Mouse (Mus musculus): ENCODE data around the gene Hspa1b. TPM values are rescaled to one million over a fixed set of nuclear protein-coding genes. Genes with fewer than 3 reads are reported as not detected.
A peak's percentile ranks its signal among the peaks of the same experiment; 100 is the strongest.

Hspa1b gene
- total and polyA plus RNA-seq, 3 experiments = 2.9 to 11.2 (median 6.3) TPM

GRCm38 (mm10) chr17:34947606-34948005 is 11.4 kb downstream of the Hspa1b start:
- Histone ChIP-seq H3K4me3 (no peak overlapping the region), H3K79me2 (replicated peaks; ENCODE audit: control insufficient read depth, insufficient read depth, low read length) (no peaks in the 10 kb centered on the region), H3K9ac (ENCODE audit: low read depth, low read length) (no peak overlapping the region), H3K27ac (no peak overlapping the region), H3K4me1 (ENCODE audit: control insufficient read depth, insufficient read depth, low read length) (no peaks in the 10 kb centered on the region; the same call in 1 of the 2 replicates), H3K36me3 (ENCODE audit: control insufficient read depth, insufficient read depth, low read length) (no peaks in the 10 kb centered on the region), H3K27me3 (ENCODE audit: control insufficient read depth, insufficient read depth, low read length) (no peaks in the 10 kb centered on the region)
- 20% methylated on average over 8 of the region's 8 CpGs for WGBS
- DNase-seq = no peak
- intact Hi-C loops (cut with DNase I) = no loop called here
- TF ChIP-seq EP300 (IDR thresholded peaks at IDR 0.05; ENCODE audit: insufficient read depth, low read depth, low read length) = no peak
- TF ChIP-seq POLR2A (IDR thresholded peaks at IDR 0.05; ENCODE audit: insufficient read depth, low read depth, low read length) = no peak
- peak; percentile 69 for TF ChIP-seq CTCF (IDR thresholded peaks at IDR 0.05)

DNA sequence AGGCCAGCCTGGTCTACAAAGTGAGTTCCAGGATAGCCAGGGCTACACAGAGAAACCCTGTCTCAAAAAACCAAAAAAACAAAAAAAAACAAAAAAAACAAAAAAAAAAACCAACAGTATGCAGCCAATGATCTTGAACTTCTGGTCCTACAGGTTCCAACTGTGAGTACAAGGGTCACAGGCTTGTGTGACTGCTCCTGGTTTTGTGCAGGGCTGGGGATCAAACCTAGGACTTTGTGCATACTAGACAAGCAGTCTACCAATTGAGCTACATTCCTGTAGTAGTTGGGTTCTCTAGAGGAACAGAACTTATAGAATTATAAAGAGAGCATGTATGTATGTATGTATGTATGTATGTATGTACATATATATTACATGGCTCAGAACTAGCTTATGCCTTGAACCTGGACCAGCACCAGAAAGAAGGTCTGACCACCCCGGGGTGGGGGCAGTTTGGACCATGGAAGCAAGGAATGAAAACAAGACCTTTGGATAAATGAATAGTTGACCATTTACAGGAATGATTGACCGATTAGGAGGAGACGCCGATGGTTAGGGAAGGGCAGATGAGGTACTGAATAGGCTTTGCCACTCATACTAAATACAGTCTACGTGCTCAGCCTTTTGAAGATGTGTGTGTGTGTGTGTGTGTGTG is 12.4 kb downstream of the Hspa1b start:
- Histone ChIP-seq H3K79me2 (replicated peaks; ENCODE audit: control insufficient read depth, insufficient read depth, low read length) (no peaks in the 10 kb centered on the region), H3K27ac (no peak overlapping the region), H3K36me3 (ENCODE audit: control insufficient read depth, insufficient read depth, low read length) (no peaks in the 10 kb centered on the region), H3K27me3 (ENCODE audit: control insufficient read depth, insufficient read depth, low read length) (no peaks in the 10 kb centered on the region), H3K4me3 (no peak overlapping the region), H3K9ac (ENCODE audit: low read depth, low read length) (no peak overlapping the region), H3K4me1 (ENCODE audit: control insufficient read depth, insufficient read depth, low read length) (no peaks in the 10 kb centered on the region)
- 88% methylated on average over 5 of the region's 5 CpGs for WGBS
- intact Hi-C loops (cut with DNase I) = no loop called here
- no peak for TF ChIP-seq POLR2A (IDR thresholded peaks at IDR 0.05; ENCODE audit: insufficient read depth, low read depth, low read length)
- TF ChIP-seq EP300 (IDR thresholded peaks at IDR 0.05; ENCODE audit: insufficient read depth, low read depth, low read length) = no peak
- TF ChIP-seq CTCF (IDR thresholded peaks at IDR 0.05) = no peak
- DNase-seq = no peak

DNA sequence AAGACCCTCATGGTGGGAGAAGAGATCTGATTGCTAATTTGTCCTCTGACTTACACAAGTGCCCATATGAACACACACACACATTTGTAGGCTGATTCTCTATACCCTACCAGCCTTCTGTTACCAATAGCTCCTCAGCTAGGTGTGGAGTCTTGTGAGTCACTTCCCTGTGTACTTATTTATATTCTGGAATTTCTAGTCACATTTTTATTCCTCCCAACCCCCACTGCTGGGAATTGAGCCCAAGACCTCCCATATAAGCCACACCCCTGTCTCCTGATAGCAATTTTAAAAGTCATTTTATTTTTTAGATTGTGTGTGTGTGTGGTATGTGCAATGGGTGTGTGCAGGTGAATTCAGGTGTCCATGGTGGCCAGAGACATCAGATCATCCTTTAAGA is 14.7 kb downstream of the Hspa1b start:
- intact Hi-C loops (cut with DNase I) = no loop called here
- TF ChIP-seq POLR2A (IDR thresholded peaks at IDR 0.05; ENCODE audit: insufficient read depth, low read depth, low read length) (no peak), CTCF (IDR thresholded peaks at IDR 0.05) (no peak), EP300 (IDR thresholded peaks at IDR 0.05; ENCODE audit: insufficient read depth, low read depth, low read length) (no peak)
- H3K4me1 ChIP-seq (ENCODE audit: control insufficient read depth, insufficient read depth, low read length) = peaks cover 3% of the 10 kb centered on the region; the same call in 1 of the 2 replicates

DNA sequence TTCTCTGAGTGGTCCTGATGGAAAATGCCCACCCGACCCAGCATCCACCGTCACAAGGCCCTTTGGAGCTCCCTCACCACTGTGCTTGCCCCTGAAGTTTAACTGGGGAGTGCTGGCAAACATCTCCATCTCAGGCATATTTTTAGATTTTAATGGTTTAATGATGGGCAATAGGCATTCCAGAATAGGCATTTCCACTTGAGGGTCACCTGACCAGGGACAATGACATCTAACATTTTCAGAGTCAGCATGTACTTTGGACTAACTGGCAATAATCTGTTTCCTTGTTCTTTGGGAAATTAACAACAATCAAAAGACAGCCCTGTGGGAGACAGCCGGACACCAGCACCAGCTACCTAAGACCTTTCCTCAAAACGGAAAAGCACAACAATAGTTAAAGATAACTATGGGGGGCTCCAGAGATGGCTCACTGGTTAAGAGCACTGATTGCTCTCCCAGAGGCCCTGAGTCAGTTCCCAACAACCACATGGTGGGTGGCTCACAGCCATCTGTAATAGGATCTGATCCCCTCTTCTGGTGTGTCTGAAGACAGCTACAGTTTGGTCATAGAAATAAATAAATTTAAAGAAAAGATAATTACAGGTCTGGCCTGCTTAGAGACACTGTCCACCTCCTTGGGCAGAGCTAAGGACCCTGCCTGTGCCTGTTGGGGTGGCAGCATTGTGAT is 15.8 kb downstream of the Hspa1b start:
- Histone ChIP-seq H3K4me1 (ENCODE audit: control insufficient read depth, insufficient read depth, low read length) (peaks cover 3% of the 10 kb centered on the region; the same call in 1 of the 2 replicates), H3K27ac (no peak overlapping the region), H3K36me3 (ENCODE audit: control insufficient read depth, insufficient read depth, low read length) (no peaks in the 10 kb centered on the region; the same call in 1 of the 2 replicates), H3K27me3 (ENCODE audit: control insufficient read depth, insufficient read depth, low read length) (no peaks in the 10 kb centered on the region), H3K79me2 (replicated peaks; ENCODE audit: control insufficient read depth, insufficient read depth, low read length) (no peaks in the 10 kb centered on the region), H3K9ac (ENCODE audit: low read depth, low read length) (no peak overlapping the region), H3K4me3 (no peak overlapping the region)
- TF ChIP-seq EP300 (IDR thresholded peaks at IDR 0.05; ENCODE audit: insufficient read depth, low read depth, low read length) (no peak), CTCF (IDR thresholded peaks at IDR 0.05) (no peak), POLR2A (IDR thresholded peaks at IDR 0.05; ENCODE audit: insufficient read depth, low read depth, low read length) (no peak)
- DNase-seq = no peak
- WGBS = 76% methylated on average over 4 of the region's 4 CpGs
- intact Hi-C loops (cut with DNase I) = no loop called here

More for the DNA sequence above, 14.7 kb downstream of the Hspa1b start:
- H3K27me3 ChIP-seq (ENCODE audit: control insufficient read depth, insufficient read depth, low read length) = no peaks in the 10 kb centered on the region
- no peak overlapping the region for H3K9ac ChIP-seq (ENCODE audit: low read depth, low read length)
- DNase-seq = no peak
- no peaks in the 10 kb centered on the region for H3K79me2 ChIP-seq (replicated peaks; ENCODE audit: control insufficient read depth, insufficient read depth, low read length)
- H3K27ac ChIP-seq = no peak overlapping the region
- H3K4me3 ChIP-seq = no peak overlapping the region
- H3K36me3 ChIP-seq (ENCODE audit: control insufficient read depth, insufficient read depth, low read length) = no peaks in the 10 kb centered on the region; the same call in 1 of the 2 replicates

DNA sequence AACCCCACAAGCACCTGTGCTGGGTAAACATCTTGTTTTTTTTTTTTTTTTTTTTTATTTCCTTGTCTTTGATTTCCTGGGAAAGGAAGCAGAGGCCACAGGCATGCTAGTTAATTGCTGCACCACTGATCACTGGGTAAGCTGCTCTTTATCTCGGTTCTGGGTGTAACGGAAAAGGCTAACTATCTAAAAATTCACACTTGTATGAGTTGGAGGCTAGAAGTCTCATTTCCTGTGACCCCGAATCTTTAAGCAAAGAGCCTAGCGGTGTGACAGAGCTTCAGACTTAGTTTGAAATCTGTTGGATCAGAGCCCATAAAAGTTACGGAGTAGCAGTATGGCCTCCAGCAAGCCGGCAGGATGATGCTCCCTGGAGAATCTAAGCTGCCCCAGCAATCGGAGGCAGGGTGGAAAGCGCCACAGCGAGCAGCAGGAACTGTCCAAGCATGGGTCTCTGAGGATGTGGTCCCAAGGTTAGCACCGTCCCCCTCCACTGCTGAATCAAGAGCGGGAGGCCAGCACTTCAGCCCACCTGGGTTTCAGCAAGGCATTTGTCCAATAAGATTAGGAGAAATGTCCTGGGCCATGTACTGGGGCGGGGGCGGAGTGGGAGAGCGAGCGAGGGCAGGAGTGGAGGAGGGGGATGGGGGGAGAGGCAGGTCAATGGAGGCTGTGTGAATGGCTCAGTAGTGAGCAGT is 17.5 kb downstream of the Hspa1b start:
- TF ChIP-seq CTCF (IDR thresholded peaks at IDR 0.05) (no peak), POLR2A (IDR thresholded peaks at IDR 0.05; ENCODE audit: insufficient read depth, low read depth, low read length) (peak; percentile 34; the same call in 1 of the 2 replicates)
- DNase-seq = peak; percentile 49 to 61
- H3K4me1 ChIP-seq (ENCODE audit: control insufficient read depth, insufficient read depth, low read length) = peaks cover 3% of the 10 kb centered on the region; the same call in 1 of the 2 replicates
- H3K4me3 ChIP-seq = peak overlapping the region; percentile 38
- WGBS = 10% methylated on average over 15 of the region's 15 CpGs
- H3K27ac ChIP-seq = peak overlapping the region; percentile 84
- H3K27me3 ChIP-seq (ENCODE audit: control insufficient read depth, insufficient read depth, low read length) = no peaks in the 10 kb centered on the region
- no peaks in the 10 kb centered on the region for H3K79me2 ChIP-seq (replicated peaks; ENCODE audit: control insufficient read depth, insufficient read depth, low read length)
- H3K36me3 ChIP-seq (ENCODE audit: control insufficient read depth, insufficient read depth, low read length) = no peaks in the 10 kb centered on the region; the same call in 1 of the 2 replicates
- H3K9ac ChIP-seq (ENCODE audit: low read depth, low read length) = peak overlapping the region; percentile 46
- intact Hi-C loops (cut with DNase I) = no loop called here
